Mouse (Mus musculus): Measurements from ENCODE around the gene Kidins220.

DNA sequence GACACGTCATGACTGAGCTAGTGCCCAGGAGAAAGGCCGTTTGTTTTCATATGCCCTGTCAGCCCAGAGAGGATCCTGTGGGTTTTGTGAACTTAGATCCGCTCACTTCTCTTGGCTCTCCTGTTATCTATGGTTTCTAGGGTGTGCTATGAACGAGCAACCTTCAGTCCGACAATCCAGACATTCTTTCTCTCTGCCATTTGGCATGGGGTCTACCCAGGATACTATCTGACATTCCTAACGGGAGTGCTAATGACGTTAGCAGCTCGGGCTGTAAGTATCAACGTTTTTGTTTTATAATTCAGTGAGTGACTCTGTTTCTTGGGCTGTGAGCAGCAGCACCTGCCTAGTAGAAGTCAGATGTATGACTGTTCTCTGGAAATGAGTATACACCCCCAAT lies 19.6 kb upstream of the Kidins220 start:
- TF ChIP-seq CTCF (IDR thresholded peaks at IDR 0.05; ENCODE audit: extremely low read depth, insufficient read length, insufficient replicate concordance, low read depth, low read length) (no peak), POLR2A (IDR thresholded peaks at IDR 0.05; ENCODE audit: low read depth, low read length) (no peak)

Data from small intestine, adult 2 months (tissue).